Mouse (Mus musculus) intestine, embryonic 14.5 days (tissue): ENCODE measurements around the gene Eef2. TPM values are rescaled to one million over a fixed set of nuclear protein-coding genes. Genes with fewer than 3 reads are reported as not detected.
A peak's percentile ranks its signal among the peaks of the same experiment; 100 is the strongest.

Experiments
- ATAC-seq: fragments of 200-750 bp; cut with Nextera tagmentation; replicated peaks from 2 replicates; pipeline ENCODE4 v1.8.0; 2017; ENCODE audit warnings: low read depth, moderate number of reproducible peaks, moderate TSS enrichment, moderate library complexity; ENCODE audit not compliant: low FRiP score, low TSS enrichment
- DNase-seq: peaks from one replicate; pipeline ENCODE4 v3.0.0-alpha.2; 2018; ENCODE audit warnings: low spot score
- H3K27ac ChIP-seq: fragments of 300-500 bp; sonication (generic); 2 replicates; pipeline ENCODE4 v1.5.1; 2014; ENCODE audit warnings: low read depth, mild to moderate bottlenecking, control low read depth
- H3K27me3 ChIP-seq: fragments of 300-500 bp; sonication (generic); replicated peaks from 2 replicates; pipeline ENCODE4 v1.6.1; 2014; ENCODE audit warnings: low read length, control low read depth; ENCODE audit not compliant: control insufficient read depth, insufficient read depth
- H3K36me3 ChIP-seq: fragments of 300-500 bp; sonication (generic); 2 replicates; pipeline ENCODE4 v1.6.1; 2014; ENCODE audit warnings: low read length, control low read depth; ENCODE audit not compliant: control insufficient read depth, insufficient read depth
- H3K4me1 ChIP-seq: fragments of 300-500 bp; sonication (generic); replicated peaks from 2 replicates; pipeline ENCODE4 v1.6.1; 2014; ENCODE audit warnings: low read length, control low read depth, mixed read lengths; ENCODE audit not compliant: control insufficient read depth, insufficient read depth
- H3K4me2 ChIP-seq: fragments of 300-500 bp; sonication (generic); 2 replicates; pipeline ENCODE4 v1.6.1; 2014; ENCODE audit warnings: low read length
- H3K4me3 ChIP-seq: fragments of 300-500 bp; sonication (generic); 2 replicates; pipeline ENCODE4 v1.5.1; 2014; ENCODE audit warnings: low read depth, low read length, control low read depth, mixed read lengths
- H3K9ac ChIP-seq: fragments of 300-500 bp; sonication (generic); 2 replicates; pipeline ENCODE4 v1.6.1; 2014; ENCODE audit warnings: mild to moderate bottlenecking, low read length
- H3K9me3 ChIP-seq: fragments of 300-500 bp; sonication (generic); 2 replicates; pipeline ENCODE4 v1.6.1; 2016; ENCODE audit warnings: low read length, control low read depth; ENCODE audit not compliant: control insufficient read depth
- WGBS: fragments of 180-500 bp; shearing (Covaris S2); extraction: QIAGEN DNeasy Blood & Tissue Kit; methylation state at CpG from one replicate; pipeline ENCODE4 v1.1.7; 2014; 5-methylcytosine and 5-hydroxymethylcytosine counted together
- polyA plus RNA-seq: library from polyadenylated mRNA; unstranded; fragments of >200 nt; fragmentation: Nextera tagmentation; extraction: Ambion mirVana; gene quantifications from 2 replicates; pipeline ENCODE4 v1.2.1, GENCODE M21; 2014

Gene Eef2
- polyA plus RNA-seq, 1 experiment from 2014 or later = 490 TPM

- Histone ChIP-seq H3K27ac (no peak overlapping the region), H3K27me3 (no peaks in the 10 kb centered on the region), H3K4me2 (no peak overlapping the region), H3K9me3 (no peaks in the 10 kb centered on the region), H3K36me3 (peaks cover 62% of the 10 kb centered on the region), H3K4me3 (no peak overlapping the region), H3K4me1 (peaks cover 24% of the 10 kb centered on the region), H3K9ac (no peak overlapping the region)
- no peak for DNase-seq
- WGBS = 90% methylated on average over 27 of the region's 27 CpGs
- ATAC-seq = no peak
Measured at GRCm38 (mm10) chr10:81144667-81145066, 31.8 kb upstream of the Eef2 start.

GRCm38 (mm10) chr10:81145307-81145706 is 31.1 kb upstream of the Eef2 start:
- no peaks in the 10 kb centered on the region for H3K27me3 ChIP-seq
- H3K9me3 ChIP-seq = no peaks in the 10 kb centered on the region
- H3K4me1 ChIP-seq = peaks cover 18% of the 10 kb centered on the region
- H3K4me3 ChIP-seq = no peak overlapping the region
- H3K4me2 ChIP-seq = 0 out of 2 replicates have a peak overlapping the region, but pooled peaks have one; percentile 3
- 93% methylated on average over 6 of the region's 6 CpGs for WGBS
- DNase-seq (no peak), ATAC-seq (no peak)
- H3K27ac ChIP-seq = no peak overlapping the region
- H3K36me3 ChIP-seq = peaks cover 65% of the 10 kb centered on the region
- no peak overlapping the region for H3K9ac ChIP-seq

GRCm38 (mm10) chr10:81145778-81146177 is 30.7 kb upstream of the Eef2 start:
- H3K4me2 ChIP-seq = 0 out of 2 replicates have a peak overlapping the region, but pooled peaks have one; percentile 3

GRCm38 (mm10) chr10:81146296-81146695 is 30.1 kb upstream of the Eef2 start:
- peaks cover 9% of the 10 kb centered on the region; the same call in 1 of the 2 replicates for H3K4me1 ChIP-seq
- no peak overlapping the region for H3K9ac ChIP-seq
- no peak overlapping the region for H3K4me3 ChIP-seq
- peak overlapping the region; percentile 20 for H3K4me2 ChIP-seq
- 79% methylated on average over 4 of the region's 4 CpGs for WGBS
- no peaks in the 10 kb centered on the region for H3K9me3 ChIP-seq
- H3K36me3 ChIP-seq = peaks cover 65% of the 10 kb centered on the region
- H3K27ac ChIP-seq = peak overlapping the region; percentile 61; the same call in 1 of the 2 replicates
- ATAC-seq = peak; percentile 24; the same call in 1 of the 2 replicates
- DNase-seq = no peak
- no peaks in the 10 kb centered on the region for H3K27me3 ChIP-seq

More at GRCm38 (mm10) chr10:81145778-81146177, 30.7 kb upstream of the Eef2 start:
- H3K27ac ChIP-seq = peak overlapping the region; percentile 61; the same call in 1 of the 2 replicates
- peaks cover 65% of the 10 kb centered on the region for H3K36me3 ChIP-seq
- peaks cover 13% of the 10 kb centered on the region for H3K4me1 ChIP-seq
- no peak overlapping the region for H3K9ac ChIP-seq
- no peaks in the 10 kb centered on the region for H3K27me3 ChIP-seq
- DNase-seq (no peak), ATAC-seq (peak; percentile 52)
- WGBS = 57% methylated on average over 7 of the region's 7 CpGs
- no peaks in the 10 kb centered on the region for H3K9me3 ChIP-seq
- H3K4me3 ChIP-seq = no peak overlapping the region

GRCm38 (mm10) chr10:81151261-81151660 is 25.2 kb upstream of the Eef2 start:
- DNase-seq = no peak
- no peak overlapping the region for H3K4me2 ChIP-seq
- 78% methylated on average over 6 of the region's 6 CpGs for WGBS
- ATAC-seq = no peak
- no peak overlapping the region for H3K27ac ChIP-seq
- H3K4me3 ChIP-seq = no peak overlapping the region
- H3K27me3 ChIP-seq = no peaks in the 10 kb centered on the region
- H3K9me3 ChIP-seq = no peaks in the 10 kb centered on the region
- no peaks in the 10 kb centered on the region for H3K4me1 ChIP-seq
- H3K9ac ChIP-seq = no peak overlapping the region
- H3K36me3 ChIP-seq = peaks cover 78% of the 10 kb centered on the region

GRCm38 (mm10) chr10:81152609-81153008 is 23.8 kb upstream of the Eef2 start:
- ATAC-seq = 0 out of 2 replicates have a peak, but pooled peaks have one; percentile 28

GRCm38 (mm10) chr10:81154313-81154712 is 22.1 kb upstream of the Eef2 start:
- H3K27ac ChIP-seq = no peak overlapping the region
- no peak overlapping the region for H3K9ac ChIP-seq
- no peaks in the 10 kb centered on the region for H3K9me3 ChIP-seq
- WGBS = 90% methylated on average over 12 of the region's 12 CpGs
- no peak overlapping the region for H3K4me3 ChIP-seq
- no peak overlapping the region for H3K4me2 ChIP-seq
- no peaks in the 10 kb centered on the region for H3K27me3 ChIP-seq
- DNase-seq = no peak
- ATAC-seq = no peak
- H3K4me1 ChIP-seq = no peaks in the 10 kb centered on the region
- H3K36me3 ChIP-seq = peaks cover 72% of the 10 kb centered on the region

More at GRCm38 (mm10) chr10:81152609-81153008, 23.8 kb upstream of the Eef2 start:
- Histone ChIP-seq H3K27me3 (no peaks in the 10 kb centered on the region), H3K4me2 (no peak overlapping the region), H3K9ac (no peak overlapping the region), H3K4me3 (no peak overlapping the region), H3K9me3 (no peaks in the 10 kb centered on the region), H3K36me3 (peaks cover 78% of the 10 kb centered on the region), H3K4me1 (no peaks in the 10 kb centered on the region), H3K27ac (peak overlapping the region; percentile 47; the same call in 1 of the 2 replicates)
- 69% methylated on average over 12 of the region's 12 CpGs for WGBS
- no peak for DNase-seq

GRCm38 (mm10) chr10:81154736-81155135 is 21.7 kb upstream of the Eef2 start:
- no peak overlapping the region for H3K9ac ChIP-seq
- DNase-seq (no peak), ATAC-seq (no peak)
- peaks cover 68% of the 10 kb centered on the region for H3K36me3 ChIP-seq
- no peaks in the 10 kb centered on the region for H3K9me3 ChIP-seq
- H3K27ac ChIP-seq = no peak overlapping the region
- H3K27me3 ChIP-seq = no peaks in the 10 kb centered on the region
- no peak overlapping the region for H3K4me2 ChIP-seq
- H3K4me3 ChIP-seq = no peak overlapping the region
- WGBS = 84% methylated on average over 6 of the region's 6 CpGs
- no peaks in the 10 kb centered on the region for H3K4me1 ChIP-seq

- Histone ChIP-seq H3K9ac (no peak overlapping the region), H3K4me3 (no peak overlapping the region), H3K4me2 (no peak overlapping the region), H3K9me3 (no peaks in the 10 kb centered on the region), H3K27me3 (no peaks in the 10 kb centered on the region), H3K4me1 (peaks cover 7% of the 10 kb centered on the region), H3K27ac (no peak overlapping the region), H3K36me3 (peaks cover 60% of the 10 kb centered on the region)
- WGBS = 79% methylated on average over 8 of the region's 8 CpGs
- no peak for ATAC-seq
- no peak for DNase-seq
Measured at GRCm38 (mm10) chr10:81161602-81162317, 14.7 kb upstream of the Eef2 start.
